Mouse (Mus musculus) heart, embryonic 12.5 days (tissue): ENCODE results near the gene C2cd2. TPM values are rescaled to one million over a fixed set of nuclear protein-coding genes. Genes with fewer than 3 reads are reported as not detected.

Experiments
- ATAC-seq: fragments of 200-750 bp; cut with Nextera tagmentation; 2 replicates; pipeline ENCODE4 v1.8.0; 2017; ENCODE audit warnings: moderate TSS enrichment, moderate library complexity; ENCODE audit not compliant: insufficient number of reproducible peaks, low FRiP score
- H3K27ac ChIP-seq: fragments of 300-500 bp; sonication (generic); 2 replicates; pipeline ENCODE4 v1.5.1; 2016; ENCODE audit warnings: mild to moderate bottlenecking, moderate library complexity; ENCODE audit not compliant: poor library complexity, severe bottlenecking
- H3K27me3 ChIP-seq: fragments of 300-500 bp; sonication (generic); replicated peaks from 2 replicates; pipeline ENCODE4 v1.6.1; 2016; ENCODE audit warnings: mild to moderate bottlenecking, moderate library complexity
- H3K36me3 ChIP-seq: fragments of 300-500 bp; sonication (generic); 2 replicates; pipeline ENCODE4 v1.6.1; 2016; ENCODE audit warnings: mild to moderate bottlenecking, moderate library complexity
- H3K4me1 ChIP-seq: fragments of 300-500 bp; sonication (generic); replicated peaks from 2 replicates; pipeline ENCODE4 v1.6.1; 2016; ENCODE audit warnings: mild to moderate bottlenecking
- H3K4me2 ChIP-seq: fragments of 300-500 bp; sonication (generic); 2 replicates; pipeline ENCODE4 v1.6.1; 2016; ENCODE audit warnings: mild to moderate bottlenecking, moderate library complexity
- H3K4me3 ChIP-seq: fragments of 300-500 bp; sonication (generic); 2 replicates; pipeline ENCODE4 v1.5.1; 2016; ENCODE audit warnings: mild to moderate bottlenecking
- H3K9ac ChIP-seq: fragments of 300-500 bp; sonication (generic); 2 replicates; pipeline ENCODE4 v1.6.1; 2016; ENCODE audit warnings: mild to moderate bottlenecking, moderate library complexity
- H3K9me3 ChIP-seq: fragments of 300-500 bp; sonication (generic); replicated peaks from 2 replicates; pipeline ENCODE4 v1.6.1; 2016; ENCODE audit warnings: mild to moderate bottlenecking, moderate library complexity
- WGBS: fragments of 180-500 bp; shearing (Covaris S2); methylation state at CpG from one replicate; pipeline ENCODE4 v1.1.7; 2016; 5-methylcytosine and 5-hydroxymethylcytosine counted together
- polyA plus RNA-seq: library from polyadenylated mRNA; unstranded; fragments of >200 nt; fragmentation: Nextera tagmentation; extraction: Ambion mirVana; gene quantifications from 2 replicates; pipeline ENCODE4 v1.2.1, GENCODE M21; 2016

The C2cd2 gene
- polyA plus RNA-seq, 1 experiment from 2014 or later, result 19.3 TPM

DNA sequence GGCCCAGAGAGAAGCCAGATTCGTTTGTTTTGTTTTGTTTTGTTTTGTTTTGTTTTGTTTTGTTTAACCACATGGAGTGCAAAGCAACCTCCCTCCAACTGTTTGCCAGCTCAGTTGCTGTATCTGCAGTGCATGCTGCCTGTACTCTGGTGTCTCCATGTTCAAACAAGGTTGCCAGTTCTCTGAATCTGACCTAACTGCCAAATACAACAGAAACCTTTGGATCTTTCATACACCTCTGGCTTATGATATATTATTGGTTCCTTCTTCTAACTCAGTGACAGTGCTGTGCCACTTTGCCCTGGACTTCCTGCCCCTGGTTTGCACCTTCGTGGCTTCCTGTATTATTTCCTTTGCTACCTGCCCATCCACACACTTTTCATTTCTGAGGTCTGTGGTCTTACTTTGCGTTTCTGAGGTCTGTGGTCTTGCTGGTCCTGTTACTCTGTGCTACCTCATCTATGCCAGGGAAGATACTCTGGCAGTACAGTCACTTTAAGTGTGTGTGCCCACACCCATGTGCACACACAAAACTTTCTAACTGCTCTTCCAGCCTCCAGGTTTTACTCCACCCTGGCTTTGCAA is 1.6 kb upstream of the C2cd2 start:
- H3K9ac ChIP-seq, result no peak overlapping the region
- H3K9me3 ChIP-seq, result no peaks in the 10 kb centered on the region
- no peak overlapping the region for H3K27ac ChIP-seq
- no peak for ATAC-seq
- H3K36me3 ChIP-seq, result no peaks in the 10 kb centered on the region
- H3K4me1 ChIP-seq, result peaks cover 7% of the 10 kb centered on the region
- H3K4me3 ChIP-seq, result no peak overlapping the region
- 78% methylated on average over 3 of the region's 3 CpGs for WGBS
- no peak overlapping the region for H3K4me2 ChIP-seq
- H3K27me3 ChIP-seq, result no peaks in the 10 kb centered on the region

GRCm38 (mm10) chr16:97961381-97962150 is 832 bp downstream of the C2cd2 start:
- peak overlapping the region; percentile 91 for H3K27ac ChIP-seq
- H3K9me3 ChIP-seq, result no peaks in the 10 kb centered on the region
- H3K36me3 ChIP-seq, result peaks cover 2% of the 10 kb centered on the region; the same call in 1 of the 2 replicates
- H3K4me2 ChIP-seq, result peak overlapping the region; percentile 89
- no peaks in the 10 kb centered on the region for H3K27me3 ChIP-seq
- 5% methylated on average over 35 of the region's 36 CpGs for WGBS
- H3K4me3 ChIP-seq, result peak overlapping the region; percentile 74
- H3K9ac ChIP-seq, result peak overlapping the region; percentile 92
- peaks cover 28% of the 10 kb centered on the region for H3K4me1 ChIP-seq
- no peak for ATAC-seq

GRCm38 (mm10) chr16:97960348-97960747 is 2.0 kb downstream of the C2cd2 start:
- Histone ChIP-seq H3K9me3 (no peaks in the 10 kb centered on the region), H3K27me3 (no peaks in the 10 kb centered on the region; the same call in 1 of the 2 replicates), H3K4me2 (no peak overlapping the region), H3K27ac (no peak overlapping the region), H3K4me3 (no peak overlapping the region), H3K4me1 (peaks cover 31% of the 10 kb centered on the region), H3K9ac (no peak overlapping the region), H3K36me3 (peaks cover 14% of the 10 kb centered on the region)
- no peak for ATAC-seq
- 72% methylated on average over 3 of the region's 3 CpGs for WGBS

DNA sequence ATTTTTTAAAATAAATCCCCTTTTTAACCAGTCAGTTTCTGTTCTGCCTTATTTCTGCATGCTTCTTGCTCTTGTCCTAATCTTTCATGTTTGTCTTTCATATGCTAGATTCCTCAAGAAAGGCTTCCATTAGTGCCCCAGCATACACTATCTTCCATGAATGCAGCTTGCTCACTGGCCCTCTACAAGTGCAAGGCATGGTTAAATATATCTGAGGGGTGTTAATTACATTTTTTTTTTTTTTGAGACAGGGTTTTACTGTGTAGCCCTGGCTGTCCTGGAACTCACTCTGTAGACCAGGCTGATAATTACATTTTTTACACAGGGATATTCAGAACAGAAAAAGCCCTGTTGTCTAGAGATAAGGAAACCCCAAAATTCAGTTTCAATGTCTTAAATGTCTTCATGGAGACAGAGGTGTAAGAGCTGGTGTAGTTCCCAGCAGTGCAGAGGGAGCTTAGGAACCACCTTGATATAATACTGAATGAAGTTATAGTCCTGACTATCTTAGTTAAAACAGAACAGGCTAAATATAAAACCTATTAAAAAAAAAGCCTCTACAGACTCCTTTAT is 3.9 kb downstream of the C2cd2 start:
- Histone ChIP-seq H3K27ac (no peak overlapping the region), H3K4me3 (no peak overlapping the region), H3K27me3 (peaks cover 8% of the 10 kb centered on the region), H3K36me3 (peaks cover 26% of the 10 kb centered on the region), H3K4me1 (peaks cover 31% of the 10 kb centered on the region), H3K9ac (no peak overlapping the region), H3K4me2 (no peak overlapping the region), H3K9me3 (no peaks in the 10 kb centered on the region)
- ATAC-seq, result no peak

GRCm38 (mm10) chr16:97957626-97958025 is 4.8 kb downstream of the C2cd2 start:
- Histone ChIP-seq H3K9me3 (no peaks in the 10 kb centered on the region), H3K4me1 (peaks cover 37% of the 10 kb centered on the region), H3K4me2 (peak overlapping the region; percentile 32), H3K27me3 (peaks cover 8% of the 10 kb centered on the region), H3K9ac (no peak overlapping the region), H3K4me3 (no peak overlapping the region), H3K36me3 (peaks cover 33% of the 10 kb centered on the region), H3K27ac (peak overlapping the region; percentile 68)
- ATAC-seq, result peak; percentile 22; the same call in 1 of the 2 replicates

- WGBS, result 70% methylated on average over 2 of the region's 2 CpGs
- ATAC-seq, result no peak
- Histone ChIP-seq H3K4me1 (peaks cover 41% of the 10 kb centered on the region), H3K4me2 (no peak overlapping the region), H3K27ac (no peak overlapping the region), H3K27me3 (peaks cover 14% of the 10 kb centered on the region), H3K4me3 (no peak overlapping the region), H3K36me3 (peaks cover 49% of the 10 kb centered on the region), H3K9ac (no peak overlapping the region), H3K9me3 (no peaks in the 10 kb centered on the region)
These were observed 6.4 kb downstream of the C2cd2 start for GRCm38 (mm10) chr16:97956011-97956410.

DNA sequence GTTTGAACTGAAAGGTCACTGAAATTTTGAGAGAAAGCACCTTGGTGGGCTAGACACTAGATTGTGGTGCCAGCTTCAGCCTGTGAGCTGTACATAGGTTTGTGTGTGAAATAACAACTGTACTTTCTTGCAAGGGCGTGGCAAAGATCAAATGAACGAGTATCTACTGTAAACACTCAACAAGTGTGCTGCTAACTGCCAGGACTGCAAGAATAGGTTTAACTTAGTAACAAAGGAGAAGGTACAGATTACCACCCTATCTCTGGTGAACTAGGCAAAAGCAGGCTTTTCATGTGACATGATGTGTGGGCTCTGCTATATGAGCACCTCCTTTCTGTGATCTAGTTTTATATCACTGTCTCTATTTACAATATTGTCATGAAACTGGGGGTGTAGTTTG is 9.1 kb downstream of the C2cd2 start:
- Histone ChIP-seq H3K36me3 (peaks cover 66% of the 10 kb centered on the region), H3K9me3 (no peaks in the 10 kb centered on the region), H3K9ac (no peak overlapping the region), H3K27ac (no peak overlapping the region), H3K27me3 (peaks cover 27% of the 10 kb centered on the region), H3K4me3 (no peak overlapping the region), H3K4me1 (peaks cover 36% of the 10 kb centered on the region), H3K4me2 (no peak overlapping the region)
- ATAC-seq, result no peak
- 79% methylated on average over 2 of the region's 2 CpGs for WGBS

- no peak for ATAC-seq
- H3K9ac ChIP-seq, result no peak overlapping the region
- peaks cover 27% of the 10 kb centered on the region for H3K27me3 ChIP-seq
These were observed 9.6 kb downstream of the C2cd2 start for GRCm38 (mm10) chr16:97952801-97953200.

GRCm38 (mm10) chr16:97952371-97952770 is 10.0 kb downstream of the C2cd2 start:
- peaks cover 29% of the 10 kb centered on the region for H3K4me1 ChIP-seq
- no peak for ATAC-seq
- no peak overlapping the region for H3K9ac ChIP-seq
- H3K4me3 ChIP-seq, result no peak overlapping the region
- H3K27me3 ChIP-seq, result peaks cover 27% of the 10 kb centered on the region
- no peak overlapping the region for H3K4me2 ChIP-seq
- peaks cover 68% of the 10 kb centered on the region for H3K36me3 ChIP-seq
- WGBS, result 85% methylated on average over 4 of the region's 4 CpGs
- no peaks in the 10 kb centered on the region for H3K9me3 ChIP-seq
- H3K27ac ChIP-seq, result no peak overlapping the region

More at GRCm38 (mm10) chr16:97952801-97953200, 9.6 kb downstream of the C2cd2 start:
- peaks cover 68% of the 10 kb centered on the region for H3K36me3 ChIP-seq
- no peak overlapping the region for H3K27ac ChIP-seq
- H3K4me2 ChIP-seq, result no peak overlapping the region
- peaks cover 32% of the 10 kb centered on the region for H3K4me1 ChIP-seq
- H3K9me3 ChIP-seq, result no peaks in the 10 kb centered on the region
- WGBS, result 51% methylated on average over 9 of the region's 9 CpGs
- no peak overlapping the region for H3K4me3 ChIP-seq

GRCm38 (mm10) chr16:97950061-97950460 is 12.3 kb downstream of the C2cd2 start:
- peaks cover 54% of the 10 kb centered on the region for H3K36me3 ChIP-seq

DNA sequence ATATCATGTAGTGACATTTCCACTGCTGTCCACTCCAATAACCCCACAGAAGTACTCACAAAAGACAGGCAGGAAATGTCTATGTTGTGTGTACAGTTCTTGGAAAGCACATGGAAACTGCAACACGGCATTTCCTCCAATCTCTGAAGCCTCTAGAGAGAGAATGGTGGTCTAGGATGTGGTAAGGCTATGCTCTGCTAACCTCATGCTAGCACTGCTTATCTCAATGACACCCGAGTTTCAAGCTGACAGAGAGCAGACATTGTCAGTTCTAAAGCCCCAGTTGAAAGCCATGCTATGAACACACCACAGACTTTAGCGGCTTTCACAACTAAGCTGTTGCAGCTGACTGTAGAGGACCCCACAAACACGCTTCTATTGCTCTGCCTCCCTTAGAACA is 13.6 kb downstream of the C2cd2 start:
- H3K4me3 ChIP-seq, result no peak overlapping the region
- H3K36me3 ChIP-seq, result peaks cover 53% of the 10 kb centered on the region
- peak; percentile 45; the same call in 1 of the 2 replicates for ATAC-seq
- 19% methylated on average over 4 of the region's 4 CpGs for WGBS
- no peaks in the 10 kb centered on the region for H3K9me3 ChIP-seq
- no peak overlapping the region for H3K9ac ChIP-seq
- no peak overlapping the region for H3K27ac ChIP-seq
- H3K27me3 ChIP-seq, result peaks cover 19% of the 10 kb centered on the region
- no peak overlapping the region for H3K4me2 ChIP-seq
- H3K4me1 ChIP-seq, result peaks cover 18% of the 10 kb centered on the region

More at GRCm38 (mm10) chr16:97950061-97950460, 12.3 kb downstream of the C2cd2 start:
- no peak overlapping the region for H3K4me3 ChIP-seq
- H3K27me3 ChIP-seq, result peaks cover 26% of the 10 kb centered on the region
- ATAC-seq, result no peak
- no peak overlapping the region for H3K27ac ChIP-seq
- H3K9me3 ChIP-seq, result no peaks in the 10 kb centered on the region
- 92% methylated on average over 8 of the region's 8 CpGs for WGBS
- no peak overlapping the region for H3K4me2 ChIP-seq
- no peak overlapping the region for H3K9ac ChIP-seq
- peaks cover 18% of the 10 kb centered on the region for H3K4me1 ChIP-seq
